Mouse (Mus musculus): Measurements from ENCODE around the gene Timm29. TPM values are rescaled to one million over a fixed set of nuclear protein-coding genes. Genes with fewer than 3 reads are reported as not detected.

Timm29 gene
- 17.9 and 24.7 TPM in 2 replicates for polyA plus RNA-seq (2012)

DNA sequence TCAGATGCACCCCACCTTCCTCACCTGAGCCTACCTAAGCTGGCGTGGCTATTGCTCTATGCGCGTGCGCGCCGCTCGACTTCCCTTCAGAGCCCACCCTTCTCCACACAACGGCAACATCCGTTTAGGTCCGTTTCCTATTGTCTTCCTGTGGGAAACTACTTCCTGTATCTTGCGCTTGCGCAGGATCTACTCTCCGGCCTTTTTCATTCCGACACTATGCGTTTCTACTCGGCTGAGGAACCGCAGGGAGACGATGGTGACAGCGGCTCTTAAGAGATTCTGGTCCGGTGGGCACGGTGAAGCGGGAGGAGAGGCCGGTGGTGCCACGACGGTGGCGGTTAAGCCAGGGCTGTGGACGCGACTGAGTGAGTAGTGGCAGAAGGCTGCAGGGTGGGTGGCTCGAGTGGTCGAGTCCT is at the start of gene Timm29, which contains the start of gene Yipf2:
Gene Timm29 (plus strand): TSS at position 20 of the 419 bp plus-strand sequence.
Gene Yipf2 (minus strand): TSS at position 126 of the 419 bp plus-strand sequence.
- no peak for TF ChIP-seq GATA1 (IDR thresholded peaks at IDR 0.05; ENCODE audit: low read length)

DNA sequence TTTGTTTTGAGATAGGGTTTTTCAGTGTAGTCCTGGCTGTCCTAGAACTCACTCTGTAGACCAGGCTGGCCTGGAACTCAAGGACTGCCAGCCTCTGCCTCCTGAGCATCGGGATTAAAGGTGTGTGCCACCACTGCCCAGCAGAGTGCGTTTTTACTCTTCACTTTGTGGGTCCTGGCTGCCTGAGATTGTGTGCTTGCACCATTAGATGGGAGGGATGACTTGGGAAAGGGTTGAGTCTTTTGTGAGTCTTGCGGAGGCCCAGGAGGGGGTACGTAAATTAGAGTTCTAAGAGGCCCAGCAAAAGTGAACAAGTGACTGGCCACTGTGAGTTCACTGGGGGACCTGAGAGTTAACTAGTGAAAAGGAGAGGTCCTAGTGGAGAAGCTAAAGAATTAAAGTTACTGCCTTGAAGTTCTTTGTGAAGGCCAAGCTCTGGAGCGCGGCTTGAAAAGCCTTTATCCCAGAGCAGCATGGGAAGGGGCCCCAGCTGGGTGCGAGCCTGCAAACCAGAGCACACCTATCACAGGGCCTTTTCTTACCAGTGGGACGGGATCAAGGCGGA is 47.1 kb upstream of the Timm29 start:
- no peak for TF ChIP-seq GATA1 (IDR thresholded peaks at IDR 0.05; ENCODE audit: low read length)

DNA sequence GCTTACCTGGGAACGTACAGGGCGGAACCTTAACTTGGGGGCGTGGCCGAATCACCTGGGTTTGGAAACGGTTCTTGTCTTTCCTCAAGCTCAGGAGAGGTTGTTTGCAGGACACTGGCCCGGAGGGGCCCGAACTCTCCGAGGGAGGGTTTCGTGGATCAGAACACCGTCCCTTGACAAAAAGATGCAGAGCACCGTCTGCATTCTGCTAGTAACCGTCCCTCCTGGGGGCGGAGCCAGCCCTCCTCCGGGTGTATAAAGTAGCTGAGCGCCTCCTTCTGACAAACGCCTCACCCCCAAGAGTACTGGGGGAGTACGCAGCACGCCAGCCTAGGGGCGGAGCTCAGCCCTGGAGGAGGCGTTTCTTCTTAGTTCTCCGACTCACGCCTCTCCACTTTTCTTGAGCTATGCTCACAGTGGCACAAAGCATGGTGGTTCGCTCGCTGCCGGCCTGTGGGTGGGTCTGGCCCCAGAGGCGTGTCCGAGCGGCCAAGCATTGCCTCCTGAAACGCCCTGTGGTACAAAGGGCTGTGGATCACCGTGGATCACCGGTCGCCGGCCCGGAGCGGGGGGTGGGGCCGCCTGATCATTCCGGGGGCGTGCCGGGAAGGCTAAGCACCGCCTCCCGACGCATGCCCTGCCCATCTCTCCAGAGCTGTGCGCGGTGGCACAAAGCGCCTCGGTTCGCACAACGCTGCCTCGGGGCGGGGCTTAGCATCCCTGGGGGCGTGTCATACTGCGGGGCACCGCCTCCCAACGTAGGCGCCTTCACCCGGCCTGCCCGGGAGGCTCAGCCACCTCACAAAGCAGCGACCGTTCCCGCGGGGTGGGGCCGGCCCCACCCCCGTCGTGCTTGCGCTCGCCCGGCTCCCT is 46.4 kb upstream of the Timm29 start:
- TF ChIP-seq GATA1 (IDR thresholded peaks at IDR 0.05; ENCODE audit: low read length): no peak

DNA sequence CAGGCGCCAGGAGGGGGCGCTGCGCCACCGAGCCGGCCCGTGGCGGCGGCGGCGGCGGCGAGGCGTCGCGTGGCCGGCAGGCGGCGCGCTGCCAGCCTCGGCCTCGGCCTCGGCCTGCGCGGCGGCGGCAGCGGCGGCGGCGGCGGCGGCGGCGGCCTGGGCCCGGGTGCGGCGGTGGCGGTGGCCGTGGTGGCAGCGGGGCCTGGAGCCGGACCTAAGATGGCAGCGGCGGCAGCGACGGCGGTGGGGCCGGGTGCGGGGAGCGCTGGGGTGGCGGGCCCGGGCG is 45.8 kb upstream of the Timm29 start, which contains the start of gene Carm1:
Gene Carm1 (plus strand): TSS at position 106 of the 286 bp plus-strand sequence.
- TF ChIP-seq GATA1 (IDR thresholded peaks at IDR 0.05; ENCODE audit: low read length): no peak

DNA sequence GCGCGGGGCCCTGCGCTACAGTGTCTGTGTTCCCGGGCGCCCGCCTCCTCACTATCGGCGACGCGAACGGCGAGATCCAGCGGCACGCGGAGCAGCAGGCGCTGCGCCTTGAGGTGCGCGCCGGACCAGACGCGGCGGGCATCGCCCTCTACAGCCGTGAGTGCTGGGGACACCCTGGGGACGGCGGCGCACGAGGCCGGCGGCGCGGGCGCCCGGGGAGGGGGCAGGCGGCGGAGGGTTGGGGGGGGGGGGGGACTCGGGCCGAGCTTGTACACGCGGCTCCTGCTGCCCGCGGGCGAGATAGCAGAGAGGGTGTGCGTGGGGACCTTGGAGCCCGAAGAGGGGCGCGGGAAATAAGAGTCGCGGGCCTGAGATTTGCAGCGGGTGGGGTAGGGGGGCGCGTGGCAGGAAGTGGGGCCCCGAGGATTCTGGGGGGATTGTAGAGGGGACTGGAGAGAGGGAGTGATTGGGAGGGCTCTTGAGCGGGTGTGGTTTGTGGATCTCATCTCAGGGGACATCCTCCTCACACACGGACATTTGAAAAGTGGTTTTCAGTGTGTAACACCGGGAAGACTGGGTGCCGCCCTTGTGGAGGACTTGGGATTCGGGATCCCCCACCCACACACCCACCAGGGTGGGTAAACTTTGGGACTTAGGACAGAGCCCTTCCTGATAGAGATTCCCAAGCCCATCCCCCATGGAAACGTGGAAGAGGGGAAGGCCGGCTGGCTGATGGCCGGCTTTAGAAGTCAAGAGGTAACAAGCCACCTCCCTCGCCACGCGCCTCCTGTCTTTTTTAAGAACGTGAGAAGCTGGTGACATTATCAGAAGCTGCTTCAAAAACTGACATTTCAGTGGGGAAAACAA is 45.2 kb upstream of the Timm29 start:
- no peak for TF ChIP-seq GATA1 (IDR thresholded peaks at IDR 0.05; ENCODE audit: low read length)

DNA sequence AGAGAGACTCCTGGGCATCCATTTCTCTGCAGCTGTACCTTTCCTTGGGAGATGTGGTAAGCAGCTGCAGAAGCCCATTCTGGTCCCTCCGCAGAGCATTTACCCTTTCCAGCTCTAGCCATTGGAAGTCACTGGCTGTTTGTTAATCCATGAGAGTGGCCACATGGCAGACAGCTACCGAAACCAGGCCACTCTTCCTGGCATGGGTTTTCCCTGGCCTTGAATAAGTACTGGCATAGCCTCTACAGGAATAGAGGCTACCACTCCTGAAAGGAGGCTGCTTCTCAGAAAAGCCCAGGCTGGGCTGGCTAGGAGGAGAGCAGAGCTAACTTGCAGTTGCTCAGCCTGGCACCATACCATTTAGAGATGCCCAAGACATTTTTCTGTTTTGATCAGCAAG is 41.5 kb upstream of the Timm29 start:
- TF ChIP-seq GATA1 (IDR thresholded peaks at IDR 0.05; ENCODE audit: low read length): no peak

DNA sequence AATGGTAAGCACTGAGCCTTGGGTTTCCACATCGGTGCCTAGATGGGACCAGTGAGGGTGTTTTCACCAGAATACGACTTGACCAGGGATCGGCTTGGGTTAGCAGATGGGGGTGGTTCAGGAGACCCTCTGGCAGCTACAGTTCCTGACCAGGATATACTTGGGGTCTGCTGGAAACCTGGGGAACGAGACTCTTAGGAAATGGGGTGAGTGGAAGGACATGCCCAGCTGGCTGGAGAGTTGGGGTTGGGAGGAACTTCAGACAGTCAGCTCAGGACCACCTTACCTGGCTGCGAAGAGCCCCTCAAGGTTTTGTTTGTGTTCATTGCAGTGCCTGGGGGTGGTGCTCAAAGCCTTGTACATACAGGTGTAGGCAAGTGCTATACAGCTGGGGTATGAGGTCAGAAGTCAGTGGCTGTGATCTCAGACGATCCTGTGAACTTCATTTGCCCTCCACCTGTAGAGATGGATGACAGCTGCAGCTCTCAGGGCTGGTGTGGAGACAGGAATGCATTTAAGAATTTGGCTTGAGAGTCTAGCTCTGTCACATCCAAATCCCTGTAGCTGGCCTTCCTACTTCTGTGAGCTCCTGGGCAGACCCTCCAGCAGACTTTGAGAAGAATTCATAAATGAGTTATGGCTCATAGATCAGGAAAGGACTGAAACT is 38.8 kb upstream of the Timm29 start:
- TF ChIP-seq GATA1 (IDR thresholded peaks at IDR 0.05; ENCODE audit: low read length): no peak

DNA sequence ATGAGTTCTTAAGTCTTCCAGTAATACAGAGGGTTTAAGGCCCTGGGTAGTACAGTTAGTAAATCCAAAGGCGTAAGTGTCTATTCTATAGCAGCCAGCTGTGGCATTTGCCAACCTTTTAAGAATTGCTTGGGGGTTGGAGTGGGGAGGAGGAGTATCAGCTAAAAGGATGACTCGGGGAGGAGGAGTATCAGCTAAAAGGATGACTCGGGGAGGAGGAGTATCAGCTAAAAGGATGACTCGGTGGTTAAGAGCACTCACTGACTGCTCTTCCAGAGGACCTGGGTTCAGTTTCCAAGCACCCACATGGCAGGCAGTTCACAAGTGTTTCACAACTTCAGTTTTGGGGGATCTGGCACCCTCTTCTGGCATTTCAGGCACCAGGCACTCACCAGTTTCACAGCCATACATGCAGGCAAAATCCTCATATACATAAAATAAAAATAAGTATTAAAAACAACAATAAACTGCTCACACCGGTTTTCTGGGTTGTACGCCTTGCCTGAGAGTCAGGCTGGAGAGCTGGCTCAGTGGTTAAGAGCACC is 37.3 kb upstream of the Timm29 start:
- no peak for TF ChIP-seq GATA1 (IDR thresholded peaks at IDR 0.05; ENCODE audit: low read length)

DNA sequence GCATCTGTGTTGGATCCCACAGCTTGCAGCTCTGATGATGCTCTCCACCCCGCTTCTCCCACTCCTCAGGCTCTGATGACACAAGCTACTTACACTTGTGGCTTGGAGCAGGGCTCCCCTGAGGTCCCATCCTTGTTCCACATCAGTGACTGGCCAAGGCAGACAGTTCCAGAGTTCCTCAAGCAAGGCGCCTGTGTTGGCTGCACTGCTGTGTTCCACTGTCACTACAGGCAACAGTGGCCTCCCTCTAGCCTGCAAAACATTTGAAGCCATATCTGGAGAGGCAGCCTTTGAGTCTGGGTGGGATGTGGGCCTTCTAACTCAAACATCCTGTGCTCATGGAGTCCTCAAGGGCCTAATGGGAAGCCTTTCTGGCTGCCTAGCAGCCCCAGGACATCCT is 35.5 kb upstream of the Timm29 start:
- no peak for TF ChIP-seq GATA1 (IDR thresholded peaks at IDR 0.05; ENCODE audit: low read length)

DNA sequence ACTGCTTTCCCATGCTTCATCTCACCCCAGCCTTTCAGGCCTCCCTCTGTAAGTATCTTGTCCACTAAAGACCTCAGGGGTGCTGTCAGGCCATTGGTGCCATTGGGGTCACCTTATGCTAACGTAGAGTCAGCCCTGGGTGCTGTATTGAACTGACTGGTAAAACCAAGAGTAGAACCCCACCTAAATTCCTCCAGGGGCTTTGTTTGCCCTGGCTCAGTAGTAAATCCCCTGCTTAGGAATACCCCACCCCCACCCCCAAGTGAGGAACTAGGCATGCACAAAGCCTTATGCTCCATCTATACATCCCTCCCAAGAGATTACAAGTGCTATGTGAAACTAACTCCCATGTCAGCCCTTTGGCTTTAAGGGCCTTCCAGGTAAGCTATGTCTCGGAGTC is 35.0 kb upstream of the Timm29 start:
- no peak for TF ChIP-seq GATA1 (IDR thresholded peaks at IDR 0.05; ENCODE audit: low read length)

DNA sequence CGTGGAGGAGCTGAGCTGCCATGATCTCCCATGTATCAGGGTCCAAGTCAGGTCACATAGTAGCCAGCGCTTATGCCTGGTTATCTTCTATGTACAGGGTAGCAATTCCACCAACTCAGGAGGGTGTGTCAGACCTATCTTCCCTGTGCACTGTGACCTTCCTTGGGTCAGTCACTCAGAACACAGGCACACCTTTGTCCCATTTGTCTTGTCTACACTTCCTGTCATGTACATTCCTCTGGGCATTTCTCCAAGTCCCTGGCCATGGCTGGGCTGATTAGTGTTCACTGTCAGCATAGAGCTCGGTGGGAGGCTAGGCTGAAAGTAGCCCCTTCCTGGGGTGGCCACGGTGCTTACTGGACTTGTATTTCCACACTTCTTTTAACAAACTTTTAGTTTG is 34.2 kb upstream of the Timm29 start:
- TF ChIP-seq GATA1 (IDR thresholded peaks at IDR 0.05; ENCODE audit: low read length): no peak

DNA sequence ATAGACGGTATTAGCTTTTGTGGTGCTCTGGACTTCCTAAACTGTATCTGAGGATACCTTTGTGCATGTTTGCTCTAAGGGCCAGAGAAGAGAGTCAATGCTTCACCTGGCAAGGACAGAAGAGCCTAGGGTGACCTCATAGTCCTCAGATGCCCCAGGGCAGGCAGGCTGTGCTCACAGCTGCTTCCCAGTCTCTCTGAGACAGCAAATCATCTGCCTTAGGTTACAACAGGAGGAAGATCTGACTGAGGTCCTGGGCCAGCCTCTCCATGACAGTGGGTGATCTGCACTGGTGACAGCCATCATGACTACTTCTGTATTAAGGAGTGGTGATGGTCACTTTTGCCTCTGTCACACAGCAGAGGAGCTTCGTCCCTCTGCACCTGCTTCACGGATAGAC is 33.4 kb upstream of the Timm29 start:
- no peak for TF ChIP-seq GATA1 (IDR thresholded peaks at IDR 0.05; ENCODE audit: low read length)

DNA sequence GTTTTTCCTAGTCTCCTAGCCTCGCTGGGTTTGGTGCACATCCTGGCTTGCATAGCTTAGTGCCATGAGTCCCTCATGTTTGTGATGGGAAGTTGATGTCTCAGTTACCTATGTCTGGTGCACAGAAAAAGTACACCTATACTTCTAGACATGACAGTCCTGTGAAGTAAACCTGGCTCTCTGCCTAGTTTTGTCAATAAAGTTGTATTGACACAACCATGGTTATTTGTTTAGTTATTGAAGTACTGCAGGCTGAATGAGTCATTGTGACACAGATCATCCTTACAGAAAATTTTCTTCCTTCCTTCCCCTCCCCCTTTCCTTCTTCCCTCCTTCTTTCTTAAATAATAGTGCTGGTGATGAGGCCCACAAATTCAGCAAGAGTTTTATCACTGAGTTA is 28.1 kb upstream of the Timm29 start:
- no peak for TF ChIP-seq GATA1 (IDR thresholded peaks at IDR 0.05; ENCODE audit: low read length)

DNA sequence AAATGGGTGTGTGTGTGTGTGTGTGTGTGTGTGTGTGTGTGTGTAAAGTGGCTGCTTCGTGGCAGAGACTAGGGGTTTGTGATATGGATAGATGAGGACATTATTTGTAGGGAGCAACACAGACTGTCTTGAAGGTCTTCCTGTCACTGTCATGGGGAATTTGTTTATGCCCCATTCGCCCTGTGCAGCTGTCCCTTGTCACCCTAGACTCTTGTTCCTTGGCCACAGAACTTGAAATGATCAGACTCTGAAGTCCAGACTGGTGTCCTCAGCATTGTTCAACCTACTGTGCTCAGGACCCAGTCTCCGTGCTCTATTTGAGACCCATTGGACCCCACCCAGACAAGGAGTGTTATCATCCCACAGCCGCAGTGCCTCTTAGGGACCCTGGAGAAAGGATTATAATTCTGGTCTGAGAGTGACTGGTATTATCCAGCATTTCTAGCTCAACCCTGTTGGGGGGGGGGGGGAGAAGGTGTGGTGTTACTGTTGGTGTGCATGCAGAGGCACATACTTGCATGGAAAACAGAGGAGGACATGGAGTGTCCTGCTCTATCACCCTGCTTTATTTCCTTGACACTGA is 27.4 kb upstream of the Timm29 start:
- no peak for TF ChIP-seq GATA1 (IDR thresholded peaks at IDR 0.05; ENCODE audit: low read length)

DNA sequence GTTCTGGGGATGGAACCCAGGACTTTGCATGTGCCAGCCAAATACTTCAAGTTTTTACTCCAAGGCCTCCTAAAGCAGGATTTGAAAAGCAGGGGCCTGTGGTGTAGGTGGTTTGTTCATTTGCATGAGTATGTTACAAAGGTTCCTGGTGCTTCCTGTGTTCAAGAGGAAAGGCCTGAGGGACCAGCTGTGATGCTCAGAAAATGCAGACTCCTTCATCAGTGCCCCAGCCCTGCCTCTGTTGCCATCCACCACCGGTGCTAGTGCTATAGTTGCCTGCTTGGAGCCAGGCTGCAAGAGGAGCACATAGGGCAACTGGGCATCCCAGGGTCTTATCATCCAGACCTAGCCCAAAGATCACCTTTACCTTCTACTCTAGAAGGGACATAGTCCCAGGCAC is 26.0 kb upstream of the Timm29 start:
- TF ChIP-seq GATA1 (IDR thresholded peaks at IDR 0.05; ENCODE audit: low read length): no peak

Measured in G1E-ER4 (cell line).